Mouse (Mus musculus) heart, adult 8-10 months (tissue): ENCODE results near the gene Vmp1. TPM values are rescaled to one million over a fixed set of nuclear protein-coding genes. Genes with fewer than 3 reads are reported as not detected.

Experiments used
- DNase-seq: peaks from one replicate; pipeline ENCODE4 v3.0.0; 2022; ENCODE audit warnings: low spot score
- microRNA-seq: library from miRNA; unstranded; fragments of <30 nt; microRNA quantifications from one replicate; pipeline ENCODE4 v1.2.0, GENCODE M21; 2022
- total RNA-seq, 4 experiments: library from RNA; stranded (reverse); gene quantifications; 2 replicates each; pipeline ENCODE4 v1.2.4; 2022

The Vmp1 gene
- total RNA-seq, 4 experiments from 2014 or later, result 60.2 to 77.1 (median 64.7) TPM

GRCm38 (mm10) chr11:86571047-86571855, 112.4 kb downstream of the Vmp1 start:
- DNase-seq, result no peak

- no peak for DNase-seq
These were observed 113.3 kb downstream of the Vmp1 start for GRCm38 (mm10) chr11:86570261-86570746.

GRCm38 (mm10) chr11:86568425-86568824, 115.2 kb downstream of the Vmp1 start:
- no peak for DNase-seq

GRCm38 (mm10) chr11:86558258-86558657, 125.4 kb downstream of the Vmp1 start:
- no peak for DNase-seq

- DNase-seq, result no peak
These were observed 130.1 kb downstream of the Vmp1 start for GRCm38 (mm10) chr11:86553525-86553924.

- DNase-seq, result no peak
These were observed 136.2 kb downstream of the Vmp1 start for GRCm38 (mm10) chr11:86547412-86547811.

GRCm38 (mm10) chr11:86545556-86545955, 138.1 kb downstream of the Vmp1 start:
- no peak for DNase-seq

GRCm38 (mm10) chr11:86544639-86545299, 138.9 kb downstream of the Vmp1 start, which contains the start of the genes Rps6kb1 and Tubd1:
Gene Rps6kb1 (minus strand): TSS chr11:86544805.
Gene Tubd1 (plus strand): TSS chr11:86544991.
- DNase-seq, result peak; percentile 99

GRCm38 (mm10) chr11:86543960-86544638, 139.5 kb downstream of the Vmp1 start:
- DNase-seq, result no peak

- DNase-seq, result no peak
These were observed 140.8 kb downstream of the Vmp1 start for GRCm38 (mm10) chr11:86542851-86543250.

- DNase-seq, result no peak
These were observed 143.2 kb downstream of the Vmp1 start for GRCm38 (mm10) chr11:86540476-86540845.

GRCm38 (mm10) chr11:86539716-86540475, 143.7 kb downstream of the Vmp1 start:
- no peak for DNase-seq

GRCm38 (mm10) chr11:86538786-86539185, 144.8 kb downstream of the Vmp1 start:
- DNase-seq, result no peak

- DNase-seq, result no peak
These were observed 149.3 kb downstream of the Vmp1 start for GRCm38 (mm10) chr11:86534201-86534910.

Small RNA genes lying within 50 kb of the gene (microRNA-seq; reads per million reads assigned to microRNA genes)
- 7,977 reads per million, percentile 93 among the genes with 10 or more reads in this experiment for gene Mir21a

Other genes starting within 250 kb of the Vmp1 start
- gene Rnft1, start 199.2 kb downstream of the Vmp1 start, total RNA-seq, result 10 to 100 TPM; 25.4 to 30.0 (median 29.3) TPM
- 10 to 100 TPM; 16.5 to 24.5 (median 23.9) TPM for gene Rps6kb1, start 139.0 kb downstream of the Vmp1 start, total RNA-seq
- gene Tubd1, start 138.8 kb downstream of the Vmp1 start, total RNA-seq, result 1 to 10 TPM; 5.4 to 6.2 (median 5.8) TPM
- 1 to 10 TPM; 6.6 to 7.3 (median 7.1) TPM for gene Ptrh2, start 149 bp upstream of the Vmp1 start, total RNA-seq
- 100 to 1,000 TPM; 128 to 169 (median 144) TPM for gene Cltc, start 73.7 kb upstream of the Vmp1 start, total RNA-seq
- 10 to 100 TPM; 16.0 to 20.9 (median 17.3) TPM for gene Dhx40, start 123.9 kb upstream of the Vmp1 start, total RNA-seq